Mouse (Mus musculus) urinary bladder, postnatal 10 days (tissue): Measurements from ENCODE around the gene Snx29.

Source experiments
- DNase-seq: peaks from one replicate; pipeline ENCODE4 v3.0.0; 2022; ENCODE audit warnings: low spot score

The Snx29 gene

DNA sequence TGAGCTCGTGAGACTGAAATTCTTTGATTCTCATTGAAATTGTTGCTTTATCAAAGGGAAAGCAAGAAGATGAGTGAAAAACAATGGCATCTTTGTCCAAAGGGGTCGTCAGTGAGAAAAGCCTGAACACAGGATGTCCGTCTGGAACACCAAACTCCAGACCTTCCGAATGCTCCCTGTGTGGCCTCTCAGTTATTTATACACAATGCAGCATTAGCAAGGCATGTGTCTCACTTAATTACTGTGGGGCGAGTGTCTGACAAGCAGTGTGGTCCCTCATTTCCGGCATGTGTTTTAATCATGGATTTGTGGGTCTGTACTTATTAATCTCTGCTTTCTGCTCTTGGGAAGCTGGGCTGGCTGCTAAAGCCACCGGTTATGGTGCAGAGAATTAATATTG is 275.1 kb downstream of the Snx29 start:
- no peak for DNase-seq

DNA sequence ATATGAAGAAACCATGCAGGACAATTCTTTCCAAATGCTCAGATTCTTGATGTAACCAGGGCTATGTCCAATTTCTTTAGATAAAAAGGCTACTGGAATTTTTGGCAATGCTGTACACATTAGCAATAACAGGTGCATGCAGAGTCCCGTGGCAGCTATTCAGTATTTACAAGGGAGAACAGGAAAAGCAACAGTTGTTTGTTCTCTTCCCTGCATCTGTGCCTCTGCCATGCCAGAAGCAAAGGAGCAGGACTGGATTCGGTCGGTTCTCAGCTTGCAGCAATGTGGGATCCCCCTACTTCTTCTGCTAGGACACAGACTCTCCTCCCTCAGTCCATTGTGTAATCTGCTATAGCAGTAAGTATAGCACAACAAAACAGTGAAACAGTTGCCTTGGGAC is 276.8 kb downstream of the Snx29 start:
- DNase-seq, result no peak

DNA sequence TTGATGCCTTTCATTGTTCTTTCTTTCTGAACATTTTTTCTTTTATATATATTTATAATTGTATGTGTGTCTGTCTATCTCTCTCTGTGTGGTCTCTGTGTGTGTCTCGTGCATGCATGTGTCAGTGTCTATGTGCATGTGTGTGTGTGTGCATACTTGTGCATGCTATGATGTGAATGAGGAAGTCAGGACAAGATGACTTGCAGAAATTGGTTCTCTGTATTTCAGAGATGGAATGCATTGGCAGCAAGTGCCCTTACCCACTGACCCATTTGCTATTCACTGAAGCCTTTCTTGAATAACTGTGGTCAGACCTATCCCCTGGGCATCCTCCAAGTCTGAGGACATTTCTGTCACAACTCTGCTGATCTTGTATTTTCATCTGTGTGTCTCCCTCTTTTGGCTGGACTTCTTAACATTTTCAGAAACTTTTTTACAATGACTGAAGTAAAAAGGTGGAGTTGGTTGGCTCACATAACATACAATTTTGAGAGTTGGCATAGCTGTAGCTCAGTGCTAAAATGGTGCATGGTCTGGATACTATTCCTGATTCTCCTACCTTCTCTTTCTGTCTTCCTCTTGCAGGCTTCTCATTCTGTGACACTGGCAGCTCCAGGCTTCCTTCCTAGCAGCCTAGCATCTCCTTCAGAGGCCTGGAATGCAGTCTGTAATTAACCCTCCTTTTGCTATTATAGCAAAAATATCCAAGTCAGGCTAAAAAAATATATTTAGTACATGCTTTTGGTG is 278.8 kb downstream of the Snx29 start:
- DNase-seq, result no peak

DNA sequence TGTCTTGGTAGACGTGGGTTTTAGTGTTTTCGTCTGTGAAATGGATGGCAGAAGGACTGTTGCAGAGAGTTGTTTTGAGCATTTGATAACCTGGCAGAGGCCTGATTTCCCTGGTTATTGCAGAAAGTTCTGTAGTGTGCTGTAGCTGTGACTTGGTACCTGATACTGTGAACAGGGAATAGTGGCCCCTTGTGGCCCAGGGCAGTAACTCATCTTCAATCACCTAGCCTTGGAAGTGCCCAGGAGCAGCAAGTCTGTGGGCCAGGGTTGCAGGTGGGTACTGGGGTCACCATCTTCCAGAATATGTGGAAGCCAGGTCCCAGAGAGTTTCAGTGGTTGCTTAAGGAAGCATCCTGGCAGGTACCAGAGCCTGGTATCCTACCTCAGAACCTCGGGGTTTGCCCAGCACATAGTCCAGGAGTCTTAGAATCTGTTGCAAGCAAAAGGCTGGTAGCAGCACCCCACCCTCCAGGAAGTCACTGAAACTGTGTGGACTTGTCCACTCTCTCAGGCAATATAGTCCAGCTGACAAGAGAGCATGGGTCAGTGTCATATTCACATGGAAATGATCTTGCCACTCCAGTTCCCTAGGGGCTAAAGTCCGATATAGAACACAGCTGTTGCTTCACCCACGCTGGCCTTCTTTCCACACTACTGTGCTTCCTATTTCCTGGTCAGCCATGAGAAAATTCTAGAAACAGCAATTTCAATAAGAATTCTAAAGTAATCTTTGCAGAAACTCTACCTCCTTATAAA is 281.1 kb downstream of the Snx29 start:
- DNase-seq, result no peak

DNA sequence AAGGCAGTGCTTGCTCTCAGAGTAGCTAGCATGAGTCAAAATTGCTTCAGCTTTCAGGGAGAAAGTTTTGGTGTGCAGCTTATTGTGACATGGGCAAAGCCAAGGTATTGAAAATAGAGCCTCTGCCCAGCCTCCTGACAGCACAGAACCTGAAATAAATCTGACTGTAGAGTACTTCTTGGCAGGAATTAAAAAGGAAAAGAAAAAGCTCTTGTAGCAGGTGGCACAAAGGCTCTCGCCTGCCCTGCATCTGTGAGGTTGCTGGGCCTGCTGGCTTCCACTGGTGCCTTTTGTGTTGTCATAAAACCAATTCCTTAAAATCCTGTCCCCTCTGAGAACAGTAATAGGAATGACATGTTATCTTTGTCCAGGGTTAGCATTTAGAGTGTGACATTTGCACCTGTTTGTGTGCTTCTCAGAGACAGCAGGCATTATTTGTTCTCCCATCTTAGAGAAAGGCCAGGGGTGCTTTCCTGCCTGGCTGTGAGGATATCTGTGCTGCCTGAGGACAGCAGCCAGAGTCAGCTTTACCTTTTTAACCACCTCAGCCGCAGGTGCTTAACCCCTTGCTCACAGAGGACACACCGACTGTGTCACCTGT is 289.9 kb downstream of the Snx29 start:
- no peak for DNase-seq

DNA sequence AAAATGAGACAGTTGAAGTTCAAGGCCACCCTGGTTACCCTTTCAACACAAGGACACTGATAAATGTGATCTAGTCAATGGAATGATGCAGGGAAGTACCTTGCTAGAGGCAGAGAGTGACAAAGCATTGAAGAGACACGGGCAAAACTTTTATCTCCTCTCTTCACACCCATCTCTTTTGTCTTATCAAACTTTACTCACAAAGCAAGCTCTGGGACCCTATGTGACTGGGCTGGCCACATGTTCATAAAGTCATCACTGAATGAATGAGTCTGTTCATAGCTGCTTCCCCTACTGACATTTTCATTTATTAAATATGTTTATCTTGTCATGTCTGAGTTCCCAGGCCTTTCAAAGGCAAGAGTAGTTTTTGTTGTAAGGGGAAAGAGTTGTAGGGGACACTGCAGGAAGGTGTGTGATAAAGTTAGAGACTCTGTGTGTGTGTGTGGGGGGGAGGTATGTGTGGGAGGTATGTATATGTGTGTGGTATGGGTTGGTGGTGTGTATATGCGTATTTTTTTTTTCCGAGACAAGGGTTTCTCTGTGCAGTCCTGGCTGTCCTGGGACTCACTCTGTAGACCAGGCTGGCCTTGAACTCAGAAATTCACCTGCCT is 291.8 kb downstream of the Snx29 start:
- DNase-seq, result no peak

DNA sequence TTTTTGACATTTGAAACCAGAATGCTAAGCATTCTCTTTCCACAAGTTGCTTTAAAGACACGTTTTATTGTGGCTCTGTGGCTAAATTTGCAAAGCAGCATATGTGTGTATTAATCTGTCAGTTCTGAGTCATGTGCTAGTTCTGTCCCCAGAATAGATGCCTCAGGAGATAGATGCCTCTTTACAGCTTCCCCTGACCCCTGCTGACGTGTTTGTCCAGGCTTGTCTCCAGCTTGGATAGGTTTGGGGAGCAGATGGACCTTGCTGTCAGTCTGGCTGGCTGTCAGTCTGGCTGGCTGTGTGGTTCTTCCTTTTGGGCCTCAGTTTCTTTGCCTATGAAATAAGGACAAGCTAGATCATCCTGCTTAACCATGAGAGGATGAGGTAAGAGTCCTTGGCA is 292.9 kb downstream of the Snx29 start:
- no peak for DNase-seq

DNA sequence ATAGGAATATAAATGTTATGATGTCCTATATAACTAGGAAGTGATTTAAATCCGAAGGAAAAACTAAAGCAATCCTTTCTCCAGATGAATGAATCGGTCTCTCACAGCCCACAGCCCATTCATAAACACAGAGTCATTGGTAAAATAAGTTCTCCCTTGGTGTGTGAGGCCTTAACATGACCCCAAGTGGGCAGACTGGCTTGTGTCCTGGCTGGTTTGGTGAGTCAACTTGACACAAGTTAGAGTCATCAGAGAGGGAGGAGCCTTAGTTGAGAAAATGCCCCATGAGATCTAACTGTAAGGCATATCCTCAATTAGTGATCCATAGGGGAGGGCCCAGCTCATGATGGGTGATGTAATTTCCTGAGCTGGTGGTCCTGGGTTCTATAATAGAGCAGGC is 297.2 kb downstream of the Snx29 start:
- no peak for DNase-seq

DNA sequence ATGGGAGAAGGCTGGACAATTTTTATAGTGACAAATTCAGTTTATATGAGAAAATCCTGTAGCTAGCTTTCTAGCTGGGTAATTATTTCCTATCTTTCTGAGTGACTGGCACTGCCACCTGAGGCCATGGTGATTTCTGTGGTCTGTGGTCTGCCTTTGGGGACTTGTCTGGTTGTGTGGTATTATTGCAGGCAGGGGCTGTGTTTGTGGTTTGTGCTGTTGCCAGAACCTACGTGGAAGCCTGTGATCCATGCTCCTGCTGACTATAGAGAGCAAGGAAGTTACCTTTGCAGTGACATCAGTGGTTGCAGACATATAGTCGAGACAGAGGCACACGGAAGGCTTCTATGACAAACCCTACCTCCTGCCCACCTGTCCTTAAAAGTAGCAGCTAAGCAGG is 298.3 kb downstream of the Snx29 start:
- no peak for DNase-seq

DNA sequence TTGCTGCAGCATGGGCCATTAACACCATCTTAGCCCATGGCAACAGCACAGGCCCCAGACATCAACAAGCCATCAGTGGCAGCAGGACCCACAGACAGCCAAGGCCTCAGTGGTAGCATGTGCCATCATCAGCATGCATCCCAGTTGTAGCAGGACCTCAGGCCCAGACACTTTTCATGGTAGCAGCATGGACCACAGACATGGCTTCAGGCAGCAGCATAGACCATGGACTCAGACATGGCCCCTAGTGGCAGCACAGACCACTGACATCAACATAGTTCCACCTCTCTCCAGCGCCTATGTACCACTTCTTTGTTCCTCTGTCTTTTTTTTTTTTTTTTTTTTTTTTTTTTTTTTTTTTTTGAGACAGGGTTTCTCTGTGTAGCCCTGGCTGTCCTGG is 299.0 kb downstream of the Snx29 start:
- no peak for DNase-seq

DNA sequence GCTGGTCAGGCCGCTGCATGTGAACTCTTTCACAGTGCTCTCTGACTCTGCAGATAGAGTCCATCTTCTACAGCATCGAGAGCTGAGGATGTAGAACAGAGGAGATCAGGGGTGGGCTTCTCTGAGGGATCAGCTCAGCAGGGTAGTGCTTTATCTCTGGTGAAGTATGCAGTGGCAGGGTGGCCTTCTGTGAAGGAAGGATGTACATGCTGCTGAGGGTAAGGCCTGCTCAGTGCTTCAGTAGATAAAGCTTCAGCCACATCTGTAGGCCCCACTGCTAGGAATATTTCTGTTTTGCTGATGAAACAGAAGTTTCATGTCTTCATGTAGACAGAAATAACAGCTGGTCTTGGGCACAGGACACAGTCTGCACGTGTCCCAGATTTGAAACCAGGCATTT is 300.3 kb downstream of the Snx29 start:
- no peak for DNase-seq

DNA sequence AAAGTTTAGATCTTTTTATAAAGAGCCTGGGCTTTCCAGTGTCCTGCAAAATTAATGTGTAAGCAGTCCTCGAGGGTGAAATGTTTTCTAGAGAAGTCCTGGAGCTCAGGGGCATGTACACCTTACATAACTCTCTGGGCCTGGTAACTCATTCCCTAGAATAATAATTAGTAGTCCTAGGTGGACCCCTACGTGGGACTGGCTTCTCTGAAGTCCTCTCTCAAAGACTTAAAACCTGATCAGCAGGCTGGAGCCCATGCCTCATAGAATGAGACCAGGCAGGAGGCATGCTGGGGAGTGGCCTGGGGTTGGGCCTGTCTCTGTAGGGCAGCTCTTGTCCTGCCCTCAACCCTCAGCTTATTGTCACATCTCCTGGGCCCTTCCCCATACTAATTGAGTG is 301.4 kb downstream of the Snx29 start:
- no peak for DNase-seq

DNA sequence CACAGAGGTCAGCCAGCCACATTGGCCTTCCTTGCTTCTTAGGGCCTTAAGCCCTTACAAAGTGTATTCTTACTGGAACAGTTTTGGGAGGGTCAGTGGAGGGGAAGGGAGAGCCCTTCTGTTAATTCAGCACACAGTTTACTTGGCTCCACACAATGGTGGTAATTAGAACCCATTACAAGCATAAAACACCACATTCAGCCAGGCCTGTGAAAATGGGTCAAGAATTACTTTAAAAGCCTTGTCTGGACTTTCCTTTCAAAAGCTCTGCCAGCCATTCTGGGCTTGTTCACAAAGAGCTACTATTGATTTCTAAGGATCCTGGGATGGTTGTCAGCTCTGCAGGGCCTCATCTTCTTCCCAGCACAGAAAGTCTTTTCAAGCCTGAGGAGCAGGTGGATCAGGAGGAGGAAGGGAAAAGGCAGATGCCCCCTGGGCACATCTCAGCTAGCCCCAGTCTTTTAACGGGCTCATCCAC is 303.3 kb downstream of the Snx29 start:
- DNase-seq, result no peak

DNA sequence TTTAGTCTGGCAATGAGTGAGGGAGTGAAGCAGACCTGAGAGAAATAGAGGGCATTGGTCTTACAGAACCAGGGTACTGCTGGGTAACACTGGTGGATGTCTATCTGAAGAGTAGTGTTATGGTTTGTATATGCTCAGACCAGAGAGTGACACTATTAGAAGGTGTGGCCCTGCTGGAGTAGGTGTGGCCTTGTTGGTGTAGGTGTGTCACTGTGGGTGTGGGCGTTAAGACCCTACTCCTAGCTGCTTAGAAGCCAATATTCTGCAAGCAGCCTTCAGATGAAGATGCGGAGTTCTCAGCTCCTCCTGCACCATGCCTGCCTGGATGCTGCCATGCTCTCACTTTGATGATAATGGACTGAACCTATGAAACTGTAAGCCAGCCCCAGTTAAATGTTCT is 303.9 kb downstream of the Snx29 start:
- DNase-seq, result no peak

DNA sequence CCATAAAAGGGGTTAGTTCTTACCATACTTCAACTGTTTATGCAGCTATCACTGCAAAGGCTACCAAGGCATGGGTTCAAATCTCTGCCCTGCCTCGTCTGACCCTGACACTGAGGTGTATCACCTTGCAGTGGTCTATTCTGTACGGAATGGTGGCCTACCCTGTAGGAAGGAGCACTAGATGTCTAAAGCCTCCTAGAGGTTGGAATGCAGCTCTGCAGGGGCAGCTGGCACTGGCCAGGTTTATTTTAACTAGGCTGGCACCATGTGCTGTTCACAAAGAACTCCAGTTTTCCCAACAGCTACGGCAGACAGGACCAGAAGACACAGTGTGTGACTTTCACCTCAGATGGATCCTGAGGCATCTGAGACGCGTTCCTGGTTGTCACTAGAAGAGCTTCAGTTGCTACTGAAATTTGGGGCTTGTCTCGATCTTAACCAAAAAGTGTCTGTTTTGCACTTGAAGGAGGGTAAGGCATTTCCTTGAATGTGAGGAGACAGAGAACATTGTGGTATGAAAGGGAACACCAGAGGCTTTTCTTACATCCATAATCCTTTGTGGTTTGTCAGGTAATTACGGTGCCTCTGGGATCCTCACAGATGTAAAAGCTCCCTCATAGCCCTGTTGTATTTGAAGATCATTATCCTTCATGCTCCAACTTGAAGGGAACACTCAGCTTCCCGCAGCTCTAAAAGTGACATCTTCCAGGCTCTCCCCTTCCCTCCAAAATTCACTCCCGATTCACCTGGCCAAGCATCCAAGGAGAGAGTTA is 305.3 kb downstream of the Snx29 start:
- no peak for DNase-seq

DNA sequence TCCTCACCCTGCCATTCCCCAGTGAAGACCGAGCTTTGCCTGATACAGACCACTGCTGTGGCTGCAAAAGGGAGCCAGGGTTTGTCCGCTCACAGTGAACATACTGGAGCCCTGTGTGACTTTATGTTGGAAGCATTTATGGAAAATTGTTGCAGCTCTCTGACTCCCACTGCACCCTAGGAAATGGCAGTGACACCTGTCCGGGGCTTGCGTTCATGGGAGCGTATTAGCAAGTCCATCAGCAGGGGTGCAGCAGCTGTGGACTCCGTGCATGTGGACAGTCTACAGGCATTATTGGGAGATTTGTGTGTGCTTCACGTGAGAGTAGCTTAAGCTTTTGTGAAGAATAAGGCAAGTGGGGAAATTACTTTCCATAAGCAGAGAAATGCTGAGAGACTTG is 307.0 kb downstream of the Snx29 start:
- DNase-seq, result no peak

DNA sequence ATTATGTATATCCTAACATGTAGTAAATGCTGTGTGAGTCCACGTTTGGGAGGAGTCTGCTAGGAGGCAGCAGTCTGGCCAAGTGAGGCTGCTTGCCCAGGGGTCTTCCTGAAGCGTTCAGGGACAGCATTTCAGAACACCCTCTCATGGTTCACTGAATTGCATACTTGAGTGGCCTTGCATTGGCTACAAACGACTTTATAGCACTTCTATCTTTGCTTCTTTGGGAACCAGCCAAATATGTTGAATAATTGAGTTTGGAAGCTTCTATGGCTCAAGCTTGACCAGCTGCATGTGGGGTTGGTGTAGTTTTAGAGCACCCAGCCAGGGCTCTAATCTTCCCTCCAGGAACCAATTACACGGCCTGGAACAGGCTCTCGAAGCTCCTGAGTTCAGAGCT is 307.8 kb downstream of the Snx29 start:
- DNase-seq, result no peak

DNA sequence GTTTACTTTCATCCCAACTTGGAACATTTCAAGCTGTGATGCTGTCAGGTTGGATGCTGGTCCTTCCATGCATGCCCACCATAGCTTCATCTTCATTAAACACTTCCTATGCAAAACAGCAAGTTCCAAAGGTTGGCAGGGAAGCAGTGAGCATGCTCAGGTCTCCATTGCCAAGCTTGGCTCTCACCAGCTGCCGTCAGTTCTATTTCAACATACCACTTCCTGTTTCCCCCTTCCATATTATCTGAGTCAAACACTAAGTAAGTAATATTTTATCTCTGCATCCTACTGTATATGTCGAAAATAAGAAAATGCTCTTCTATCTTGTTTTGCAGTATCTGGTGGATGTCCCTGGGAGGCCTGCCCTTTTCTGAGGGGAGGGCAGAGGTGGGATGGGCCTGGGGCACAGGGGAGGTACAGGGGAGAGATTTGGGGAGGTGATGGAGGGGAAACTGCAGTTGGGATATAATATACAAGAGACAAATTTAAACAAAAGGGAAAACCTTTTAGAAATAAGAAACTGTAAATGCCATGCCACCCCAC is 309.6 kb downstream of the Snx29 start:
- no peak for DNase-seq

DNA sequence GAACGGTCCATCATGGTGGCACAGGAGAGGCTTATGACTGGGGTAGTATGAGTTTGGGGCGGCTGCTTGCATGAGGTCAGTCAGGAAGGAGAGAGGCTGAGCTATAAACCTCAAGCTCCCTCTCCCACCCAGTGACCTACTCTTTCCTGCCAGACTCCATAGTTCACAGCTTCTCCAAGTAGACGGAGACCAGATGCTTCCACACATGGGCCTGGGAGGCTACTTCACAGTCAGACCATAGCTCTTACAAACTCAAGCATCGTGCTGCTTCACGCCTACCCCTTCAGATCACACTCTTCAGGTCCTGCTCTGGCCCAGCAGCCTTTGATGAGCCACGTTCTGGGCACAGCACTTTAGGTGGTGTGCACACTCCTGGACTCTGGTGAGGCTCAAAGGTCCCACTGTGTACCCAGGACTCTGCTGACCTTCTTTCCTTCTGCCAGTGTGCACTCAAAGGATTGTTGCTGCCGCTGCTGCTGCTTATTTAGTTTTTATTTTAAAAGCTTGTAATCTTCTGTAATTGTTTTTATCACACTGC is 313.6 kb downstream of the Snx29 start:
- no peak for DNase-seq

DNA sequence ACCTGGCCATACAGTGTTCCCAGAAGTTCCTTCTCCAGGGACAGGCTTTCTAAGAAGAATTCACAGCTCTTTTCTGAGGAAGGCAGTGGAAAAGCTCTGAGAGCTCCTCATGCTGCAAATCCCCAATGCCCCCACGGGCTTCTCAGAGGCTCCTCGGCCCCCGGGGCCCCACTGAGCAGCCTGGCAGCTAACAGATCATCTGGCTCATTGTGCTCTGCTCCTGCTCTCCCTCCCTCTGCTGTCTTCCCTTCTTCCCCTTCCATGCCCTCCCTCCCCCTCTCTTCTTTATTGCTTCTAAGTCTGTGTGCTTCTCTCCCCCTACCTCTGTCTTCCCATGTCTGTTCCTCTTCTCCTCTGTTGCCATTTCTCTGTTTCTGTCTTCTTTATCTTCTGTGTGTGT is 314.2 kb downstream of the Snx29 start:
- no peak for DNase-seq

DNA sequence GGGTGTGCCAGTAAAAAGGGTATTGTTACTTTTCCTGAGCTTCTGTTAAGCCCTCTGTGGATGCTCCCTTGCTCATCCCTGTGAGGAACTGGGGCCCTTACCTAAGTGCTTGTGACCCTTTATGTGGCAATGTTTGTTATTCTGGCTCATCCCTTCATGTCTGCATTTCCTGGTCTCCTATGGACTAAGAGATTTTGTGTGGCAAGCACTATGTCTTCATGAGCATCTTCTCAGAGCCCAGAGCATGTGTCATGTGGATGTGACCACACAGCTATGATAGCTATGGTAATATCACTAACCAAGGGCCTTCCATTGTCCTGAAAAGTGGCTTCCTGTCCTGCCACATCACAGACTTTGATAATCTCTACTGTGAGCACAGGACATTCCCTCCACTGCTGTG is 315.1 kb downstream of the Snx29 start:
- no peak for DNase-seq

DNA sequence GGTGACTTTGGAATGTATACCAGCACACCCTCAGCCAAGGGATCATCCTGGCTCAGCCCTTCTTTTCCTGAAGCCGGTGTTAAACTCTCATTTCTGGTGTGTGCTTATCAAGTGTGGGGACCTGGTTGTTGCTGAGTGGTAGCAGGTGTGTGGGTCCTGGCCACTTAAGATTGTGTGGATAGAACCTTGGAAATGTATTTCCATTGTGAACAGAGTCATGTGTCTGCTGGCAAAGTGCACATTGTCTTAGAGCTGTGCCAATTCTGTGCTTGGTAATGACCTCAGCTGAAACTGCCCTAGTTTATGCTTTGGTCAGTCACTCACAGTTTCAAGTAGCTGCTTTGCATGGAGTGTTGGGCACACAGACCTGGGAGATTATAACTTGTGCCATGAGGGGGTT is 316.0 kb downstream of the Snx29 start:
- DNase-seq, result no peak
